Mouse (Mus musculus): ENCODE data around the gene Trpm8. TPM values are rescaled to one million over a fixed set of nuclear protein-coding genes. Genes with fewer than 3 reads are reported as not detected.

Gene Trpm8
- total and polyA plus RNA-seq, 3 experiments = not detected

GRCm38 (mm10) chr1:88233421-88234247 lies 43.8 kb upstream of the Trpm8 start:
- H3K9ac ChIP-seq (ENCODE audit: insufficient read depth, low read depth) = no peak overlapping the region
- no peaks in the 10 kb centered on the region for H3K79me2 ChIP-seq (replicated peaks; ENCODE audit: control insufficient read depth, extremely low read depth, insufficient read depth, poor library complexity, severe bottlenecking)
- no peak for DNase-seq (ENCODE audit: extremely low read depth)
- no peaks in the 10 kb centered on the region for H3K4me1 ChIP-seq (ENCODE audit: control insufficient read depth in 1 of 2, insufficient read depth in 2 of 2)
- H3K4me2 ChIP-seq (ENCODE audit: insufficient read depth, low read depth, poor library complexity, severe bottlenecking) = no peak overlapping the region
- TF ChIP-seq GABPA (IDR thresholded peaks at IDR 0.05; ENCODE audit: insufficient replicate concordance, low read depth, low read length) = no peak
- TF ChIP-seq TBP (conservative IDR thresholded peaks at IDR 0.05; ENCODE audit: low read depth, low read length) = no peak
- no peak for TF ChIP-seq RCOR1 (conservative IDR thresholded peaks at IDR 0.05; ENCODE audit: low read depth, low read length)
- TF ChIP-seq MAX (IDR thresholded peaks at IDR 0.05; ENCODE audit: low read length) = no peak
- no peak for TF ChIP-seq E2F4 (IDR thresholded peaks at IDR 0.05; ENCODE audit: insufficient replicate concordance, low read depth, low read length)
- no peak for TF ChIP-seq MYC (IDR thresholded peaks at IDR 0.05; ENCODE audit: low read depth, low read length)
- TF ChIP-seq BHLHE40 (IDR thresholded peaks at IDR 0.05; ENCODE audit: low read depth, low read length) = no peak
- TF ChIP-seq RAD21 (IDR thresholded peaks at IDR 0.05; ENCODE audit: low read depth, low read length) = no peak
- TF ChIP-seq SIN3A (IDR thresholded peaks at IDR 0.05; ENCODE audit: low read length) = no peak
- no peak for TF ChIP-seq MAZ (IDR thresholded peaks at IDR 0.05; ENCODE audit: low read depth, low read length)
- TF ChIP-seq POLR2AphosphoS2 (IDR thresholded peaks at IDR 0.05; ENCODE audit: low read depth, low read length) = no peak
- no peak for TF ChIP-seq ZC3H11A (IDR thresholded peaks at IDR 0.05; ENCODE audit: low read depth, low read length)
- TF ChIP-seq CHD2 (IDR thresholded peaks at IDR 0.05; ENCODE audit: low read length) = no peak
- no peak for TF ChIP-seq EP300 (IDR thresholded peaks at IDR 0.05; ENCODE audit: low read length)
- TF ChIP-seq TCF12 (IDR thresholded peaks at IDR 0.05; ENCODE audit: low read depth, low read length) = no peak
- no peak for TF ChIP-seq USF1 (IDR thresholded peaks at IDR 0.05; ENCODE audit: low read depth, low read length)
- no peak for TF ChIP-seq CHD1 (IDR thresholded peaks at IDR 0.05; ENCODE audit: low read depth, low read length)
- no peak for TF ChIP-seq IRF4 (IDR thresholded peaks at IDR 0.05; ENCODE audit: low read depth, low read length)
- no peak for TF ChIP-seq POLR2A (IDR thresholded peaks at IDR 0.05; ENCODE audit: low read depth, low read length)
- TF ChIP-seq ELF1 (IDR thresholded peaks at IDR 0.05; ENCODE audit: low read depth, low read length) = no peak
- no peaks in the 10 kb centered on the region for H3K36me3 ChIP-seq (replicated peaks in 1 of 2; ENCODE audit: control insufficient read depth in 1 of 2, insufficient read depth in 1 of 2, low read length in 1 of 2)
- H3K4me3 ChIP-seq (replicated peaks in 1 of 3; ENCODE audit: low read depth in 2 of 3, low read length in 2 of 3, poor library complexity in 1 of 3) = no peak overlapping the region
- no peak overlapping the region for H3K27ac ChIP-seq (ENCODE audit: insufficient read depth, low read depth)
- in situ Hi-C loops (cut with MboI; ENCODE audit: low pct_ligation_motif_present, low pct_unique_long_range_greater_than_20kb, low sequenced_read_pairs) = no loop called here
- H3K9me3 ChIP-seq (replicated peaks; ENCODE audit: low read length) = peaks cover 78% of the 10 kb centered on the region
- dilution Hi-C loops (cut with MboI; ENCODE audit: extremely low pct_ligation_motif_present, extremely low pct_unique_long_range_greater_than_20kb, low sequenced_read_pairs) = no loop called here
- H3K27me3 ChIP-seq (replicated peaks) = peaks cover 23% of the 10 kb centered on the region

DNA sequence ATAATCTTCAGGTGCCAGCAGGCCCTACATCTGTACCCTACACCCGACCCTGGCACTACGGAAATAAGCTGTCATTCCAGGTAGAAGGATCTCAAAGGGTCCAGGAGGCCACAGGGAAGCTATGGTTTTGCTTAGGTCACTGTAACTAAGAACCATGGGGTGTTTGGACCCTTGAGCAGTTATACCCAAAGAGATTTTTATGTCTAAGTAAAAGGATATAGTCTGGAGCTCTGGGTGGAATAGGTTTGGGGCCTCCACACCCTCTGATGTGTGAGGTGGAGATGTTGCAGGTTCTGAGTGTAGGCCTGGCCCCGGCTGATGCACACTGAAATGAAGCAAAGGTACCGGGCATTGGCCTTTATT lies 43.2 kb upstream of the Trpm8 start:
- H3K4me1 ChIP-seq (ENCODE audit: control insufficient read depth in 1 of 2, insufficient read depth in 2 of 2) = no peaks in the 10 kb centered on the region
- H3K9ac ChIP-seq (ENCODE audit: insufficient read depth, low read depth) = no peak overlapping the region
- in situ Hi-C loops (cut with MboI; ENCODE audit: low pct_ligation_motif_present, low pct_unique_long_range_greater_than_20kb, low sequenced_read_pairs) (no loop called here), dilution Hi-C loops (cut with MboI; ENCODE audit: extremely low pct_ligation_motif_present, extremely low pct_unique_long_range_greater_than_20kb, low sequenced_read_pairs) (no loop called here)
- H3K9me3 ChIP-seq (replicated peaks; ENCODE audit: low read length) = peaks cover 84% of the 10 kb centered on the region
- no peak overlapping the region for H3K27ac ChIP-seq (ENCODE audit: insufficient read depth, low read depth)
- no peaks in the 10 kb centered on the region for H3K79me2 ChIP-seq (replicated peaks; ENCODE audit: control insufficient read depth, extremely low read depth, insufficient read depth, poor library complexity, severe bottlenecking)
- no peak for DNase-seq (ENCODE audit: extremely low read depth)
- H3K4me3 ChIP-seq (replicated peaks in 1 of 3; ENCODE audit: low read depth in 2 of 3, low read length in 2 of 3, poor library complexity in 1 of 3) = no peak overlapping the region
- H3K36me3 ChIP-seq (replicated peaks in 1 of 2; ENCODE audit: control insufficient read depth in 1 of 2, insufficient read depth in 1 of 2, low read length in 1 of 2) = no peaks in the 10 kb centered on the region
- TF ChIP-seq ZMIZ1 (IDR thresholded peaks at IDR 0.05; ENCODE audit: low read depth, low read length) = no peak
- TF ChIP-seq RCOR1 (conservative IDR thresholded peaks at IDR 0.05; ENCODE audit: low read depth, low read length) = no peak
- TF ChIP-seq ELF1 (IDR thresholded peaks at IDR 0.05; ENCODE audit: low read depth, low read length) = no peak
- no peak for TF ChIP-seq MEF2A (IDR thresholded peaks at IDR 0.05; ENCODE audit: borderline replicate concordance, low read depth, low read length)
- no peak for TF ChIP-seq MXI1 (IDR thresholded peaks at IDR 0.05; ENCODE audit: low read depth, low read length)
- no peak for TF ChIP-seq PAX5 (IDR thresholded peaks at IDR 0.05; ENCODE audit: low read length)
- no peak for TF ChIP-seq CHD2 (IDR thresholded peaks at IDR 0.05; ENCODE audit: low read length)
- TF ChIP-seq TBP (conservative IDR thresholded peaks at IDR 0.05; ENCODE audit: low read depth, low read length) = no peak
- TF ChIP-seq GABPA (IDR thresholded peaks at IDR 0.05; ENCODE audit: insufficient replicate concordance, low read depth, low read length) = no peak
- no peak for TF ChIP-seq ZNF384 (IDR thresholded peaks at IDR 0.05; ENCODE audit: low read depth, low read length)
- TF ChIP-seq MAZ (IDR thresholded peaks at IDR 0.05; ENCODE audit: low read depth, low read length) = no peak
- TF ChIP-seq ETS1 (conservative IDR thresholded peaks at IDR 0.05; ENCODE audit: low read depth, low read length) = no peak
- TF ChIP-seq SMC3 (IDR thresholded peaks at IDR 0.05; ENCODE audit: low read depth, low read length) = no peak
- H3K4me2 ChIP-seq (ENCODE audit: insufficient read depth, low read depth, poor library complexity, severe bottlenecking) = no peak overlapping the region
- peaks cover 29% of the 10 kb centered on the region for H3K27me3 ChIP-seq (replicated peaks)
